Mouse (Mus musculus): Measurements from ENCODE around the gene Sorcs2.
"Not testable (repeated sequence)": the region's sequence is repeated elsewhere in the genome, so short reads cannot be mapped to it uniquely, and the experiment has no call there.

Gene Sorcs2

DNA sequence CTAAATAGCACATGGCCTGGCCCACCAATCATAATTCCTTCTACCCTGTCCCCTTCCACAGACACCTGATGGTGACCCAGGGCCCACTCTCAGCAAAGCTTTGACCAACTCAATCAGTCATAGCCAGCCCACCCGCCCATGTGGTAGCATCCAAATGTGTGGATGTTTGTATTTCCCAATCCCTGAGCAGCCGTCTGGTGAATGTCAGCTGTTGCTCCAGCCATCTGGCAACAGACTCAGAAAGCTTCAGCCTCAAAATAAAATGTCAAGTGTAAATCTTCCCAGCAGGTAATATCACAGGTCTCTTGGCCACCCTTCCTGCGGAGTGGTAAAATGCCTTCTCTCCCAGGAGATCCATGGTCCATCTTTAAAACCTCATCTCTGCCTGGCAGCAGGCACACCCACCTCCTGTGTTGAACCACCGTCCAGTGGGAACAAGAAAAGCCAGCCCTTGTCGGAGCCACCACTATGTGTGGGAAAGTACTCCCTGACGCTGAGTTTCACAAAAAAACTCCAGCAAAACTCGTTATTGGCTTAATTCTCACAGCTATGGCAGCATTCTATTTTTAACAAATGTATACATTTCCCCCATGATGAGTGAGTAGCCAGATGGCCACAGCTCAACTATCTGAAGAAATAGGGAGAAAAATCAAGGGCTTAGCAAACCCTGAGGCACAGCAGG lies 93.5 kb downstream of the Sorcs2 start:
- DNase-seq (ENCODE audit: low spot score in 2 of 2): peak in 1 of 2 experiments; percentile 26

DNA sequence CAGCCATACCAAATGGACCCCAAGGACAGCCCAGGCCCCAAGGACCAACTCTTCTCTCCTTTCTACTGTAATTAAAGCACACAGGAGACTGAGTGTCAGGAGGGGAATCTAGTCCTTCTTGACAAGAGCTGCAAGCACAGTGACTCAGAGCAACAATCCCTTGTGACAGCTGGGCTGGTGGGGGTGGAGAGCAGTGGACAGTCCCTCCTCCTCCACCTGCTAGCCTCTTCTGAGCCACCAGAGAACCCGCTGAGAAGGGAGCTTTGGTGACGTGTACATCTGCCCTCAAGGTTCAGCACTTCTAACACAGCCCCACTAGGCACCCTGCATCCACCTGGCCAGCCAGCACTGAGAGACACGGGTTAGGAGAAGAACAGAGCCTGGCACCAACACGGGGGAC lies 96.8 kb downstream of the Sorcs2 start:
- DNase-seq (ENCODE audit: low spot score in 2 of 2): peak in 1 of 2 experiments; percentile 21

GRCm38 (mm10) chr5:36298049-36298448 lies 99.9 kb downstream of the Sorcs2 start:
- DNase-seq (ENCODE audit: low spot score in 2 of 2): no peak

GRCm38 (mm10) chr5:36297246-36297645 lies 100.7 kb downstream of the Sorcs2 start:
- no peak for DNase-seq (ENCODE audit: low spot score in 2 of 2)

GRCm38 (mm10) chr5:36293109-36293900 lies 104.6 kb downstream of the Sorcs2 start:
- DNase-seq (ENCODE audit: low spot score in 2 of 2): no peak

- DNase-seq (ENCODE audit: low spot score in 2 of 2): no peak
These were observed 105.6 kb downstream of the Sorcs2 start for GRCm38 (mm10) chr5:36292321-36292720.

DNA sequence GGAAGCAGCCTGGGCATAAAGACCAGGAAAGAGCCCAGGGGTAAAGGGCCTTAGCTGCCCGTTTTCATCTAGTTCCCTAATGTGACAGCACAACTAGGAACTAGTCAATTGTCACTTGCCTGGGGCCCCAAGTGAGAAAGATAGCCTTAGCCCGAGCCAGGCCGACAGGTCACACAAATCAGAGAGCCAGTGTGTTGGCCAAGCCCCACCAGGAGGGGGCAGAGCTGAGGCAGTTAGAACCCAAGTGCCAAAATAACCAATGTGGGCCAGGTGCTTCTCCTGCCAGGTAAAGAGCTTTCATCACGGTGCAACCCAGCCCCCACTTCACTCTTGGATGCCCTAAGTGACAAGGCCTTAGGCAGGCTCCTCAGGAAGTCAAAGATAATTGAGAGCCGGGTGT lies 106.7 kb downstream of the Sorcs2 start:
- no peak for DNase-seq (ENCODE audit: low spot score in 2 of 2)

DNA sequence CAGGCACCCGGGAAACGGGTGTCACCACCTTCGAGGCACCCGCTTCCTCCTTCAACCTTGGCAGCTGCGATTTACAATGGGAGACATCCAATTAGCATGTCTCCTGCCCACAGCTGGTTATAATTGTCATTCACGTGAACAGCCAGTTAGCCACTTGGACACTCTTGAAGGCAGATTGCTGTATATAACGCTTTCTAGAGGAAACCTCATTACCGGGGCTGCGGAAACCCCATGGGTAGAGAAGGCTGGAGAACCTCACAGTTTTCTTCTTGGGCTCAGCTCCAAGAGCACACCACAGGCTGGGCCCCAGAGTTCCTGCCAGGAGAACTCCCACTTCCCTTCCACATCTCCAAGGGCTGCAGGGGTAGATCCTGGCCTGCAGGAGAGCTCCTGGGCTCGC lies 112.5 kb downstream of the Sorcs2 start:
- peak in 1 of 2 experiments; percentile 58 for DNase-seq (ENCODE audit: low spot score in 2 of 2)

- no peak for DNase-seq (ENCODE audit: low spot score in 2 of 2)
These were observed 118.0 kb downstream of the Sorcs2 start for GRCm38 (mm10) chr5:36279896-36280295.

DNA sequence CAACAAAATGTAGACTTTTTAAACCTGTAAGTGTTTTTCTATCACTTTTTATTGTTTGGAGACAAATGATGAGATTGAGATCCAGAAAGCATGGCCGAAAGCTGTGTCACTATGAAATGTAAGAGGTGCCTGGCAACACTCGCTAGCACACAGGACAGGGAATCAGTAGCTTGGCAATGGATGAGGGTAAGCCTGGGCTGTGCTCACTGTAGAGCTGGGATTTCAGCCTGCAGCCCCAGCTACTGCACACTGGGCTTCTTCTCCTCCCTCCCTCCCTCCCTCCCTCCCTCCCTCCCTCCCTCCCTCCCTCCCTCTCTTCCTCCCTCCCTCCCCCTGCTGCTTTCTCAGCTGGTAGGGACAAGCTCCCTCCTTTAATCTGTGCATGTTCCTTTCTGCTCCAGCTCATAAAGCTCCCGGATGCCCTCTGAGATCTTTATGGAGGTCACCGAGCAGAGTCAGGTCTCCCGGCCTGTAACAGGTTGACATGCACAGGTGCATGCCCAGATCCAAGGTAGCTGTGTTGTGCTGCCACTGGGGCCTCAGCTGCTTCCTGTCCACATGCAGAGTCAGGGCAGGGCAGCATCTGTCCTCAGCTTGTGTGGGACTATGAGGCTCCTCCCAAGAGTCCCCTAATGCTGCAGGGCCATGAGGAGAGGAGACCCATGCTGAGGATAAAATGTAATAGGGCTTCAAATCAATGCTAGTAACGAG lies 123.1 kb downstream of the Sorcs2 start:
- no peak for DNase-seq (ENCODE audit: low spot score in 2 of 2)

GRCm38 (mm10) chr5:36267194-36267769 lies 130.7 kb downstream of the Sorcs2 start:
- no peak for DNase-seq (ENCODE audit: low spot score in 2 of 2)

GRCm38 (mm10) chr5:36260862-36261261 lies 137.1 kb downstream of the Sorcs2 start:
- peak in 1 of 2 experiments; percentile 23 for DNase-seq (ENCODE audit: low spot score in 2 of 2)

DNA sequence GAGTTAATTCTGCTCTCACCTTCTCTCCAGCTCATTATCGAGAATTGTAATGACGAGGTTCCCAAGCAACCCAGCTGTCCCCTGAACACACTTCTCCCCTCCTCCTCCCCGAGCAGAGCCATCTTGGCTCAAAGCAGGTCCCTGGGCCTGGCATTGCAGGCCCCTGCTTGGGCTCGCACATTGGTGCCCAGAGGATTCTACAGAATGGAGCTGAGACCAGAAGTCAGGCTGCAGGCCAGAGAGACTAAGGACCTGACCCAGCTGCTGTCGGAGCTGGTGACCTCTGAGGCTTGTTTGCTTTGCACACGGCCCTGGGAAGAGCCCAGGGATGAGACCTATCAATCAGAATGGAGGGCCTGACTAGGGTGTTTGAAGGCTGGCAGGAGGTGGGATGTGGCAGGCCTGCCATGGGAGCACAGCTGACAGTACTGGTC lies 138.2 kb downstream of the Sorcs2 start:
- DNase-seq (ENCODE audit: low spot score in 2 of 2): no peak

DNA sequence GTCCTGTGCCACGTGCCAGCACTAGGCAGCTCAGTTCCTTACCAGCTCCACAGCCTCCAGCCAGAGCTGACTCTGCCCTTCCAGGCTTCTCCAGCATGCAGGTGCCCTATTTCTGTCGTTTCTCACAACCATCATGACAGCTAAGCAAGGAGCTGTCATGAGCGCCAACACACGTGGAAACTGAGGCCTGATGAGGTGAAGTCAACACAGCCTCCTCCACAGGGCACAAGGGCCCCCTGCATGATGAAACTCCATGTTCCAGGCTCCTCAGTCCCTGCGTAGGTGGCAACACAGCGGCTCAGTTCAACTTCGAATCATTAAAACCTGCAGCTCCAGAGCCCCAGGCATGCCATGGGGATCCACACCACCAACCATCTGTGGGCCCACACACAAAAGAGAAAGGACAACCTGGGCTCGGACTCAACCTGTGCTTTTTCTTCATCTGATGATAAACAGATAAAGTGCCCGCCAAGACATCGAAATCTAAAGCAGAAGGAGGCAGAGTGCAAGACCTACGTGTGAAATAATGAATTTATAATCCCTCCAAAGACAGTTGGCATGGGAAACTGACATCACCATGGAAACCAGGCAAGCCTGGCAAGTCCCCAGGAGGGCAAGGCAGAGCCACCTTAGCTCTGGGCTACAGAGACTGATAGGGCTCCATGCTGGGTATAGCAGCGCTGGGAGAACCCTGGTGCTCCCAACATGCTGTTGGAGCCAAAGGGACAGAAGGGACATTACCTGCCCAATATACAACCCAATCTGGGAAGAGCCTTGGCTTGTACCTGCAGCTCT lies 139.4 kb downstream of the Sorcs2 start:
- DNase-seq (ENCODE audit: low spot score in 2 of 2): peak in 1 of 2 experiments; percentile 51

- DNase-seq (ENCODE audit: low spot score in 2 of 2): no peak
These were observed 140.9 kb downstream of the Sorcs2 start for GRCm38 (mm10) chr5:36257008-36257407.

- no peak for DNase-seq (ENCODE audit: low spot score in 2 of 2)
These were observed 143.1 kb downstream of the Sorcs2 start for GRCm38 (mm10) chr5:36254642-36255516.

GRCm38 (mm10) chr5:36252746-36253504 lies 145.0 kb downstream of the Sorcs2 start:
- DNase-seq (ENCODE audit: low spot score in 2 of 2): peak in 1 of 2 experiments; percentile 16

DNA sequence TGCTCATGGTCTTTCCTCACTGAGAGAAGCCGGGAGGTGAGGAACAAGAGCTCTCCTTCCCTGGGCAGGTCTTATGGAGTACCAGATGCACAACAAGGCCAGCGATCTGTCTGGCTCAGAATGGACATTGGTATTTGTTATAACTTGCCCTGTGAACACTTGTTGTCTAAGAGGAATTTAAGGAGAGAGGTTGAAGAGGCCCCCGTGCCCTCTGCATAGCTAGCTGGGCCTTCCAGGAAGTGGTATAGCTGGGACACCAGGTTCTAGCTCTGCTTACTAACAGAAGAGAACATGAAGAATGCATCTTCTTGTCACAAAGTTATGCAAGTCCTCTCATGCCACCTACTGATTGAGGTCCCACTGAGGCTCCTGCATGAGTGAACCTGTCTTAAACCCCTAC lies 149.9 kb downstream of the Sorcs2 start:
- no peak for DNase-seq (ENCODE audit: low spot score in 2 of 2)

GRCm38 (mm10) chr5:36237526-36237925 lies 160.4 kb downstream of the Sorcs2 start:
- DNase-seq (ENCODE audit: low spot score in 2 of 2): not testable (repeated sequence)
